8 mouse cellular contexts compared by ENCODE assay signal in genomic region chr19:4149283-4149682, GRCm38 (mm10). TPM values are rescaled to one million over a fixed set of nuclear protein-coding genes. Genes with fewer than 3 reads are reported as not detected.
DNase-seq lines count a peak whose midpoint lies in the region; ATAC-seq and TF ChIP-seq lines count a peak whose summit lies in the region.

No protein-coding gene starts in this region.

- 90% methylated on average over 11 of the region's 11 CpGs for WGBS in embryonic facial prominence, embryonic 11.5 days
- 92% methylated on average over 11 of the region's 11 CpGs for WGBS in hindbrain, embryonic 15.5 days
- 93% methylated on average over 11 of the region's 11 CpGs for WGBS in midbrain, embryonic 15.5 days

- no peaks in the 10 kb centered on the region for H3K9me3 ChIP-seq in embryonic facial prominence, embryonic 11.5 days (replicated peaks; ENCODE audit: control insufficient read depth, low read length)
- H3K9me3 ChIP-seq in hindbrain, embryonic 15.5 days: no peaks in the 10 kb centered on the region
- H3K9me3 ChIP-seq in midbrain, embryonic 15.5 days: no peaks in the 10 kb centered on the region

- H3K27me3 ChIP-seq in embryonic facial prominence, embryonic 11.5 days (ENCODE audit: control insufficient read depth, insufficient read depth, low read length): no peaks in the 10 kb centered on the region
- H3K27me3 ChIP-seq in hindbrain, embryonic 15.5 days: no peaks in the 10 kb centered on the region
- no peaks in the 10 kb centered on the region for H3K27me3 ChIP-seq in midbrain, embryonic 15.5 days (replicated peaks)

- H3K4me1 ChIP-seq in embryonic facial prominence, embryonic 11.5 days (ENCODE audit: control insufficient read depth, insufficient read depth, low read length): peaks cover 4% of the 10 kb centered on the region
- H3K4me1 ChIP-seq in hindbrain, embryonic 15.5 days (replicated peaks): peaks cover 26% of the 10 kb centered on the region
- H3K4me1 ChIP-seq in midbrain, embryonic 15.5 days: peaks cover 22% of the 10 kb centered on the region

- no peak for DNase-seq in layer of hippocampus, adult 2 months (ENCODE audit: low spot score in 2 of 2)
- DNase-seq in layer of hippocampus, adult 8-10 months (ENCODE audit: low spot score in 2 of 2): no peak
- DNase-seq in embryonic facial prominence, embryonic 11.5 days (ENCODE audit: low spot score): no peak
- no peak for DNase-seq in cerebellum, adult 11 months
- no peak for DNase-seq in left cerebral cortex, postnatal 10 days (ENCODE audit: extremely low spot score in 1 of 2, low spot score in 2 of 2)
- no peak for DNase-seq in lung, postnatal 4 days

- ATAC-seq in embryonic facial prominence, embryonic 11.5 days (replicated peaks; ENCODE audit: insufficient number of reproducible peaks, low FRiP score, low TSS enrichment, low read depth): no peak
- no peak for ATAC-seq in hindbrain, embryonic 15.5 days (ENCODE audit: low FRiP score, low read depth)
- no peak for ATAC-seq in midbrain, embryonic 15.5 days (replicated peaks)

- intact Hi-C loops in left cerebral cortex, postnatal 10 days (cut with DNase I): no loop called here

- peak overlapping the region; percentile 94; the same call in 1 of the 2 replicates for H3K27ac ChIP-seq in layer of hippocampus, adult 2 months
- H3K27ac ChIP-seq in embryonic facial prominence, embryonic 11.5 days (replicated peaks; ENCODE audit: low read depth, low read length): no peak overlapping the region
- no peak overlapping the region for H3K27ac ChIP-seq in hindbrain, embryonic 15.5 days (replicated peaks)
- H3K27ac ChIP-seq in midbrain, embryonic 15.5 days: no peak overlapping the region; the same call in 1 of the 2 replicates

- H3K9ac ChIP-seq in embryonic facial prominence, embryonic 11.5 days (replicated peaks; ENCODE audit: low read length): peak overlapping the region; percentile 78
- H3K9ac ChIP-seq in hindbrain, embryonic 15.5 days: peak overlapping the region; percentile 87
- H3K9ac ChIP-seq in midbrain, embryonic 15.5 days: peak overlapping the region; percentile 91

- peak overlapping the region; percentile 84 for H3K4me2 ChIP-seq in embryonic facial prominence, embryonic 11.5 days (ENCODE audit: low read depth, low read length)
- peak overlapping the region; percentile 82 for H3K4me2 ChIP-seq in hindbrain, embryonic 15.5 days
- peak overlapping the region; percentile 77 for H3K4me2 ChIP-seq in midbrain, embryonic 15.5 days

- H3K4me3 ChIP-seq in layer of hippocampus, adult 2 months: peak overlapping the region; percentile 90
- peak overlapping the region; percentile 73 for H3K4me3 ChIP-seq in embryonic facial prominence, embryonic 11.5 days (ENCODE audit: low read depth, low read length)
- H3K4me3 ChIP-seq in hindbrain, embryonic 15.5 days: peak overlapping the region; percentile 81
- peak overlapping the region; percentile 93 for H3K4me3 ChIP-seq in midbrain, embryonic 15.5 days

- no peak for TF ChIP-seq CTCF in layer of hippocampus, adult 2 months (conservative IDR thresholded peaks at IDR 0.05)

- no peaks in the 10 kb centered on the region for H3K36me3 ChIP-seq in embryonic facial prominence, embryonic 11.5 days (replicated peaks; ENCODE audit: control insufficient read depth, insufficient read depth, low read depth, low read length)
- H3K36me3 ChIP-seq in hindbrain, embryonic 15.5 days: peaks cover 5% of the 10 kb centered on the region; the same call in 1 of the 2 replicates
- H3K36me3 ChIP-seq in midbrain, embryonic 15.5 days (replicated peaks): 0 out of 2 replicates have a peak, but pooled peaks cover 7% of the 10 kb centered on the region

RNA-seq across cellular contexts. Expression of gene Coro1b, which starts 0.9 kb away (rescaled TPM):
- 10 to 100 TPM; 84.8 to 92.9 TPM for total RNA-seq in layer of hippocampus, adult 2 months (2021)
- total RNA-seq in layer of hippocampus, adult 8-10 months (2022): 10 to 100 TPM; 83.8 to 99.0 (median 98.2) TPM
- 108 and 122 TPM in 2 replicates for polyA plus RNA-seq in embryonic facial prominence, embryonic 11.5 days (2014; fragmentation: Nextera tagmentation; extraction: Ambion mirVana)
- 119 and 121 TPM in 2 replicates for polyA plus RNA-seq in hindbrain, embryonic 15.5 days (2015; fragmentation: Nextera tagmentation; extraction: Ambion mirVana)
- 127 and 139 TPM in 2 replicates for polyA plus RNA-seq in midbrain, embryonic 15.5 days (2015; fragmentation: Nextera tagmentation; extraction: Ambion mirVana)
- 10 to 100 TPM; 80.4 to 92.7 TPM for total RNA-seq in left cerebral cortex, postnatal 10 days (2021)

RNA-seq across cellular contexts. Expression of gene Ptprcap, which starts 4.1 kb away (rescaled TPM):
- total RNA-seq in layer of hippocampus, adult 2 months (2021): 1 to 10 TPM; 1.0 to 2.5 TPM
- 1 to 10 TPM; 1.3 to 4.4 (median 1.6) TPM for total RNA-seq in layer of hippocampus, adult 8-10 months (2022)
- polyA plus RNA-seq in embryonic facial prominence, embryonic 11.5 days (2014; fragmentation: Nextera tagmentation; extraction: Ambion mirVana): 0.64 and 1.3 TPM in 2 replicates
- polyA plus RNA-seq in hindbrain, embryonic 15.5 days (2015; fragmentation: Nextera tagmentation; extraction: Ambion mirVana): 0.26 and 0.83 TPM in 2 replicates
- 0.26 and 0.96 TPM in 2 replicates for polyA plus RNA-seq in midbrain, embryonic 15.5 days (2015; fragmentation: Nextera tagmentation; extraction: Ambion mirVana)
- total RNA-seq in left cerebral cortex, postnatal 10 days (2021): 1 to 10 TPM in 1 of 2 experiments, under 1 TPM in 1; 0.65 to 2.0 TPM

RNA-seq across cellular contexts. Expression of gene Cabp4, which starts 5.5 kb away (rescaled TPM):
- total RNA-seq in layer of hippocampus, adult 2 months (2021): under 1 TPM in 1 of 2 experiments, not detected in 1; 0.17 TPM
- under 1 TPM in 1 of 4 experiments, not detected in 3; 0.68 TPM for total RNA-seq in layer of hippocampus, adult 8-10 months (2022)
- not detected in 2 replicates for polyA plus RNA-seq in embryonic facial prominence, embryonic 11.5 days (2014; fragmentation: Nextera tagmentation; extraction: Ambion mirVana)
- 0.21 and 0.26 TPM in 2 replicates for polyA plus RNA-seq in hindbrain, embryonic 15.5 days (2015; fragmentation: Nextera tagmentation; extraction: Ambion mirVana)
- polyA plus RNA-seq in midbrain, embryonic 15.5 days (2015; fragmentation: Nextera tagmentation; extraction: Ambion mirVana): 0.22 and 0.28 TPM in 2 replicates
- total RNA-seq in left cerebral cortex, postnatal 10 days (2021): under 1 TPM in 1 of 2 experiments, not detected in 1; 0.24 TPM

RNA-seq across cellular contexts. Expression of gene Gpr152, which starts 9.7 kb away (rescaled TPM):
- total RNA-seq in layer of hippocampus, adult 2 months (2021): under 1 TPM; 0.07 to 0.08 TPM
- total RNA-seq in layer of hippocampus, adult 8-10 months (2022): under 1 TPM in 1 of 4 experiments, not detected in 3; 0.07 TPM
- polyA plus RNA-seq in embryonic facial prominence, embryonic 11.5 days (2014; fragmentation: Nextera tagmentation; extraction: Ambion mirVana): not detected in 2 replicates
- polyA plus RNA-seq in hindbrain, embryonic 15.5 days (2015; fragmentation: Nextera tagmentation; extraction: Ambion mirVana): 0.04 and 0.05 TPM in 2 replicates
- 0.04 TPM in 1 of 2 replicates, not detected in the other for polyA plus RNA-seq in midbrain, embryonic 15.5 days (2015; fragmentation: Nextera tagmentation; extraction: Ambion mirVana)
- not detected for total RNA-seq in left cerebral cortex, postnatal 10 days (2021)

RNA-seq across cellular contexts. Expression of gene Rps6kb2, which starts 13.9 kb away (rescaled TPM):
- 10 to 100 TPM; 42.5 to 47.9 TPM for total RNA-seq in layer of hippocampus, adult 2 months (2021)
- total RNA-seq in layer of hippocampus, adult 8-10 months (2022): 10 to 100 TPM; 30.1 to 44.3 (median 41.1) TPM
- polyA plus RNA-seq in embryonic facial prominence, embryonic 11.5 days (2014; fragmentation: Nextera tagmentation; extraction: Ambion mirVana): 42.0 and 42.3 TPM in 2 replicates
- 47.8 and 56.7 TPM in 2 replicates for polyA plus RNA-seq in hindbrain, embryonic 15.5 days (2015; fragmentation: Nextera tagmentation; extraction: Ambion mirVana)
- 60.1 and 60.7 TPM in 2 replicates for polyA plus RNA-seq in midbrain, embryonic 15.5 days (2015; fragmentation: Nextera tagmentation; extraction: Ambion mirVana)
- 10 to 100 TPM; 34.1 to 35.0 TPM for total RNA-seq in left cerebral cortex, postnatal 10 days (2021)
